Mouse (Mus musculus): Measurements from ENCODE around the gene Zbtb17. TPM values are rescaled to one million over a fixed set of nuclear protein-coding genes. Genes with fewer than 3 reads are reported as not detected.

Zbtb17 gene
- polyA plus RNA-seq, 1 experiment: 30.1 TPM

- Histone ChIP-seq H3ac (ENCODE audit: control insufficient read depth, insufficient read length) (no peak overlapping the region), H3K79me2 (ENCODE audit: control insufficient read depth, insufficient read depth) (peaks cover 10% of the 10 kb centered on the region), H3K4me2 (ENCODE audit: low read depth) (no peak overlapping the region), H3K36me3 (ENCODE audit: control insufficient read depth, insufficient read depth) (no peaks in the 10 kb centered on the region), H3K4me3 (no peak overlapping the region), H3K27me3 (ENCODE audit: control insufficient read depth, insufficient read depth, insufficient read length) (no peaks in the 10 kb centered on the region)
- TF ChIP-seq REST (IDR thresholded peaks at IDR 0.05; ENCODE audit: insufficient read depth, insufficient read length): no peak
- no peak for TF ChIP-seq POLR2A (IDR thresholded peaks at IDR 0.05; ENCODE audit: insufficient read length, low read depth)
- no peak for TF ChIP-seq E2F4 (IDR thresholded peaks at IDR 0.05; ENCODE audit: insufficient read depth)
- no peak for TF ChIP-seq MAX (IDR thresholded peaks at IDR 0.05; ENCODE audit: low read depth)
Observed at GRCm38 (mm10) chr4:141440877-141441276, 3.6 kb upstream of the Zbtb17 start.

GRCm38 (mm10) chr4:141443641-141444429 lies 619 bp upstream of the Zbtb17 start:
- peak overlapping the region; percentile 93 for H3K4me2 ChIP-seq (ENCODE audit: low read depth)
- peaks cover 30% of the 10 kb centered on the region for H3K79me2 ChIP-seq (ENCODE audit: control insufficient read depth, insufficient read depth)
- no peak for TF ChIP-seq SRF (IDR thresholded peaks at IDR 0.05; ENCODE audit: control insufficient read depth, insufficient read length, low read depth)
- no peak for TF ChIP-seq MYOG (IDR thresholded peaks at IDR 0.05; ENCODE audit: control insufficient read depth in 1 of 3, insufficient read depth in 1 of 3, insufficient read length in 2 of 3, low read depth in 2 of 3)
- no peak for TF ChIP-seq E2F4 (IDR thresholded peaks at IDR 0.05; ENCODE audit: insufficient read depth)
- TF ChIP-seq POLR2AphosphoS2 (IDR thresholded peaks at IDR 0.05; ENCODE audit: insufficient read length, low read depth): no peak
- no peak for TF ChIP-seq POLR2A (IDR thresholded peaks at IDR 0.05; ENCODE audit: insufficient read length, low read depth)
- no peak for TF ChIP-seq TCF12 (IDR thresholded peaks at IDR 0.05; ENCODE audit: insufficient read depth, poor library complexity, severe bottlenecking)
- TF ChIP-seq USF1 (IDR thresholded peaks at IDR 0.05; ENCODE audit: low read depth): no peak
- no peak for TF ChIP-seq REST (IDR thresholded peaks at IDR 0.05; ENCODE audit: insufficient read depth, insufficient read length)
- TF ChIP-seq MYOD1 (IDR thresholded peaks at IDR 0.05; ENCODE audit: control insufficient read depth in 1 of 3, insufficient read length in 2 of 3, low read depth in 2 of 3): no peak
- no peak for TF ChIP-seq CEBPB (IDR thresholded peaks at IDR 0.05; ENCODE audit: insufficient read depth, poor library complexity, severe bottlenecking)
- TF ChIP-seq MAX (IDR thresholded peaks at IDR 0.05; ENCODE audit: low read depth): no peak
- H3K36me3 ChIP-seq (ENCODE audit: control insufficient read depth, insufficient read depth): peaks cover 7% of the 10 kb centered on the region
- H3K27me3 ChIP-seq (ENCODE audit: control insufficient read depth, insufficient read depth, insufficient read length): no peaks in the 10 kb centered on the region
- peak overlapping the region; percentile 34 for H3K4me3 ChIP-seq
- peak overlapping the region; percentile 79 for H3ac ChIP-seq (ENCODE audit: control insufficient read depth, insufficient read length)

- H3K36me3 ChIP-seq (ENCODE audit: control insufficient read depth, insufficient read depth): peaks cover 7% of the 10 kb centered on the region
- H3K4me3 ChIP-seq: peak overlapping the region; percentile 34
- peak overlapping the region; percentile 79 for H3ac ChIP-seq (ENCODE audit: control insufficient read depth, insufficient read length)
- no peaks in the 10 kb centered on the region for H3K27me3 ChIP-seq (ENCODE audit: control insufficient read depth, insufficient read depth, insufficient read length)
- peaks cover 30% of the 10 kb centered on the region for H3K79me2 ChIP-seq (ENCODE audit: control insufficient read depth, insufficient read depth)
- peak overlapping the region; percentile 96 for H3K4me2 ChIP-seq (ENCODE audit: low read depth)
- TF ChIP-seq REST (IDR thresholded peaks at IDR 0.05; ENCODE audit: insufficient read depth, insufficient read length) (no peak), USF1 (IDR thresholded peaks at IDR 0.05; ENCODE audit: low read depth) (no peak), TCF12 (IDR thresholded peaks at IDR 0.05; ENCODE audit: insufficient read depth, poor library complexity, severe bottlenecking) (no peak), E2F4 (IDR thresholded peaks at IDR 0.05; ENCODE audit: insufficient read depth) (no peak), TCF3 (IDR thresholded peaks at IDR 0.05; ENCODE audit: insufficient read length, low read depth) (no peak), POLR2A (IDR thresholded peaks at IDR 0.05; ENCODE audit: insufficient read length, low read depth) (no peak), POLR2AphosphoS2 (IDR thresholded peaks at IDR 0.05; ENCODE audit: insufficient read length, low read depth) (no peak), CEBPB (IDR thresholded peaks at IDR 0.05; ENCODE audit: insufficient read depth, poor library complexity, severe bottlenecking) (no peak), SRF (IDR thresholded peaks at IDR 0.05; ENCODE audit: control insufficient read depth, insufficient read length, low read depth) (no peak), MYOD1 (IDR thresholded peaks at IDR 0.05; ENCODE audit: control insufficient read depth in 1 of 3, insufficient read length in 2 of 3, low read depth in 2 of 3) (no peak), MYOG (IDR thresholded peaks at IDR 0.05; ENCODE audit: control insufficient read depth in 1 of 3, insufficient read depth in 1 of 3, insufficient read length in 2 of 3, low read depth in 2 of 3) (no peak), MAX (IDR thresholded peaks at IDR 0.05; ENCODE audit: low read depth) (no peak)
Observed at GRCm38 (mm10) chr4:141445328-141445720, 870 bp downstream of the Zbtb17 start.

- H3K4me3 ChIP-seq: peak overlapping the region; percentile 34
- peaks cover 33% of the 10 kb centered on the region for H3K79me2 ChIP-seq (ENCODE audit: control insufficient read depth, insufficient read depth)
- peaks cover 7% of the 10 kb centered on the region for H3K36me3 ChIP-seq (ENCODE audit: control insufficient read depth, insufficient read depth)
- TF ChIP-seq TCF12 (IDR thresholded peaks at IDR 0.05; ENCODE audit: insufficient read depth, poor library complexity, severe bottlenecking) (no peak), MAX (IDR thresholded peaks at IDR 0.05; ENCODE audit: low read depth) (no peak), MYOD1 (IDR thresholded peaks at IDR 0.05; ENCODE audit: control insufficient read depth in 1 of 3, insufficient read length in 2 of 3, low read depth in 2 of 3) (no peak), USF1 (IDR thresholded peaks at IDR 0.05; ENCODE audit: low read depth) (no peak), CEBPB (IDR thresholded peaks at IDR 0.05; ENCODE audit: insufficient read depth, poor library complexity, severe bottlenecking) (no peak), MYOG (IDR thresholded peaks at IDR 0.05; ENCODE audit: control insufficient read depth in 1 of 3, insufficient read depth in 1 of 3, insufficient read length in 2 of 3, low read depth in 2 of 3) (no peak), E2F4 (IDR thresholded peaks at IDR 0.05; ENCODE audit: insufficient read depth) (no peak), TCF3 (IDR thresholded peaks at IDR 0.05; ENCODE audit: insufficient read length, low read depth) (no peak), POLR2A (IDR thresholded peaks at IDR 0.05; ENCODE audit: insufficient read length, low read depth) (no peak), REST (IDR thresholded peaks at IDR 0.05; ENCODE audit: insufficient read depth, insufficient read length) (no peak), POLR2AphosphoS2 (IDR thresholded peaks at IDR 0.05; ENCODE audit: insufficient read length, low read depth) (no peak), SRF (IDR thresholded peaks at IDR 0.05; ENCODE audit: control insufficient read depth, insufficient read length, low read depth) (no peak)
- H3K27me3 ChIP-seq (ENCODE audit: control insufficient read depth, insufficient read depth, insufficient read length): no peaks in the 10 kb centered on the region
- H3ac ChIP-seq (ENCODE audit: control insufficient read depth, insufficient read length): no peak overlapping the region
- H3K4me2 ChIP-seq (ENCODE audit: low read depth): peak overlapping the region; percentile 96
Observed at GRCm38 (mm10) chr4:141446211-141446610, 1.8 kb downstream of the Zbtb17 start.
